24 mouse cellular contexts compared by ENCODE assay signal in the genomic region with DNA sequence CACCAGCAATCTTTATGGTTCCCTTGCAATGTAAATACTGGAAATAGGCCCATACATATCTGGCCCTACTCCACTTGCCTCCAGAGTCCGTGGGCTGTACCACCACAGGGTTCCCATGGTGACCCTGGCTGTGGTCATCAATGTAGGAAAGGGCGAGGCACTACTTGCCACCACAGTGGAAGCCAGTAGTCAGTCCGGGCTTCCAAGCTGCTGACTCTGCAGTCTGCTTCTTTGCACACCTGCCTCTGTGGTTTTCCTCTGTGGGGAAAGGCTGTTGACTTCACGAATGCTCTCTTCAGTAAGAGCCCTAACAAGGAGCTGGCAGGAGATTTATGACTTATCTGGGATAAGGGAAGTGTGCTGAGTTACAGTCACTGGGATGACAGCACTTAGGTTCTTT. TPM values are rescaled to one million over a fixed set of nuclear protein-coding genes. Genes with fewer than 3 reads are reported as not detected.
DNase-seq lines count a peak whose midpoint lies in the region; ATAC-seq and TF ChIP-seq lines count a peak whose summit lies in the region.
"Had no signal": no experiment of that assay in that cellular context is flagged by ENCODE, and none has a peak within 500 bp of the region (broad histone marks: within the 10 kb centered on the region; RNA-seq: fewer than 3 reads in every experiment).

No protein-coding gene starts in this region.

- H3K9me3 ChIP-seq in CH12.LX (replicated peaks; ENCODE audit: low read length) = no peaks in the 10 kb centered on the region
- H3K9me3 ChIP-seq in intestine, embryonic 15.5 days = no peaks in the 10 kb centered on the region
- H3K9me3 ChIP-seq in kidney, embryonic 14.5 days (ENCODE audit: control insufficient read depth, low read length) = no peaks in the 10 kb centered on the region
- no peaks in the 10 kb centered on the region for H3K9me3 ChIP-seq in hindbrain, postnatal 0 days (ENCODE audit: low read length)
- H3K9me3 ChIP-seq: embryonic facial prominence, embryonic 13.5 days; heart, embryonic 15.5 days; limb, embryonic 10.5 days; neural tube, embryonic 12.5 days had no signal

- dilution Hi-C loops in CH12.LX (cut with MboI; ENCODE audit: extremely low pct_ligation_motif_present, extremely low pct_unique_long_range_greater_than_20kb, low sequenced_read_pairs) = no loop called here

- H3K79me2 ChIP-seq in CH12.LX (replicated peaks; ENCODE audit: control insufficient read depth, extremely low read depth, insufficient read depth, poor library complexity, severe bottlenecking) = no peaks in the 10 kb centered on the region

- TF ChIP-seq POLR2A in CH12.LX (IDR thresholded peaks at IDR 0.05; ENCODE audit: low read depth, low read length) = no peak
- TF ChIP-seq POLR2A in thymus, adult 2 months (IDR thresholded peaks at IDR 0.05; ENCODE audit: control insufficient read depth, extremely low read depth, insufficient read depth, low read length, poor library complexity) = no peak

- no peaks in the 10 kb centered on the region for H3K27me3 ChIP-seq in CH12.LX (replicated peaks)
- H3K27me3 ChIP-seq in intestine, embryonic 15.5 days (replicated peaks) = no peaks in the 10 kb centered on the region
- no peaks in the 10 kb centered on the region for H3K27me3 ChIP-seq in thymus, adult 2 months (ENCODE audit: control insufficient read depth, insufficient read depth, low read length)
- no peaks in the 10 kb centered on the region for H3K27me3 ChIP-seq in kidney, embryonic 14.5 days (ENCODE audit: control insufficient read depth, insufficient read depth, low read length)
- H3K27me3 ChIP-seq in hindbrain, postnatal 0 days (ENCODE audit: insufficient read depth, low read length) = no peaks in the 10 kb centered on the region
- H3K27me3 ChIP-seq: embryonic facial prominence, embryonic 13.5 days; heart, embryonic 15.5 days; neural tube, embryonic 12.5 days had no signal

- no peak overlapping the region for H3K4me3 ChIP-seq in CH12.LX (replicated peaks in 1 of 3; ENCODE audit: low read depth in 2 of 3, low read length in 2 of 3, poor library complexity in 1 of 3)
- H3K4me3 ChIP-seq in intestine, embryonic 15.5 days (replicated peaks) = no peak overlapping the region
- H3K4me3 ChIP-seq in thymus, adult 2 months (ENCODE audit: control insufficient read depth, insufficient read depth, low read length) = no peak overlapping the region
- no peak overlapping the region for H3K4me3 ChIP-seq in kidney, embryonic 14.5 days (ENCODE audit: low read length)
- no peak overlapping the region for H3K4me3 ChIP-seq in hindbrain, postnatal 0 days (ENCODE audit: low read length)
- H3K4me3 ChIP-seq: embryonic facial prominence, embryonic 13.5 days; gastrocnemius, adult 2 months; heart, embryonic 15.5 days; limb, embryonic 10.5 days; neural tube, embryonic 12.5 days had no signal

- TF ChIP-seq CTCF in CH12.LX (conservative IDR thresholded peaks at IDR 0.05 in 1 of 2, IDR thresholded peaks at IDR 0.05 in 1 of 2; ENCODE audit: low read depth in 2 of 2, low read length in 2 of 2) = no peak
- no peak for TF ChIP-seq CTCF in thymus, adult 2 months (IDR thresholded peaks at IDR 0.05; ENCODE audit: borderline replicate concordance, control insufficient read depth, extremely low read depth, insufficient read depth, low read length, poor library complexity)
- TF ChIP-seq CTCF in hindbrain, postnatal 0 days (IDR thresholded peaks at IDR 0.05; ENCODE audit: low read depth) = no peak

- H3K9ac ChIP-seq in CH12.LX (ENCODE audit: insufficient read depth, low read depth) = no peak overlapping the region
- no peak overlapping the region for H3K9ac ChIP-seq in intestine, embryonic 15.5 days
- no peak overlapping the region for H3K9ac ChIP-seq in kidney, embryonic 14.5 days (ENCODE audit: low read depth, low read length)
- no peak overlapping the region for H3K9ac ChIP-seq in hindbrain, postnatal 0 days (replicated peaks; ENCODE audit: low read length)
- H3K9ac ChIP-seq: embryonic facial prominence, embryonic 13.5 days; heart, embryonic 15.5 days; neural tube, embryonic 12.5 days had no signal

- DNase-seq in 3T3-L1 (ENCODE audit: low read depth, low spot score) = peak; percentile 3
- DNase-seq in CH12.LX (ENCODE audit: extremely low read depth) = no peak
- peak; percentile 54 for DNase-seq in thymus, adult 2 months
- DNase-seq in cerebellum, adult 8-10 months = no peak
- DNase-seq in hindbrain, postnatal 0 days (ENCODE audit: low spot score) = no peak
- DNase-seq: cerebellum, adult 2 months; gastrocnemius, adult 2 months; heart, postnatal 4 days; kidney, adult 9 months; kidney, postnatal 4 days; layer of hippocampus, adult 9-11 months; spleen, adult 18-20 months had no signal

- no peaks in the 10 kb centered on the region for H3K36me3 ChIP-seq in CH12.LX (replicated peaks in 1 of 2; ENCODE audit: control insufficient read depth in 1 of 2, insufficient read depth in 1 of 2, low read length in 1 of 2)
- no peaks in the 10 kb centered on the region for H3K36me3 ChIP-seq in intestine, embryonic 15.5 days
- no peaks in the 10 kb centered on the region for H3K36me3 ChIP-seq in thymus, adult 2 months (ENCODE audit: control insufficient read depth, insufficient read depth, low read length)
- no peaks in the 10 kb centered on the region for H3K36me3 ChIP-seq in kidney, embryonic 14.5 days (ENCODE audit: control insufficient read depth, insufficient read depth, low read length)
- H3K36me3 ChIP-seq in hindbrain, postnatal 0 days (ENCODE audit: insufficient read depth, low read length) = no peaks in the 10 kb centered on the region
- H3K36me3 ChIP-seq: embryonic facial prominence, embryonic 13.5 days; heart, embryonic 15.5 days; limb, embryonic 10.5 days; neural tube, embryonic 12.5 days had no signal

- in situ Hi-C loops in CH12.LX (cut with MboI; ENCODE audit: low pct_ligation_motif_present, low pct_unique_long_range_greater_than_20kb, low sequenced_read_pairs) = no loop called here

- no peak overlapping the region for H3K4me2 ChIP-seq in CH12.LX (ENCODE audit: insufficient read depth, low read depth, poor library complexity, severe bottlenecking)
- H3K4me2 ChIP-seq in intestine, embryonic 15.5 days (replicated peaks) = no peak overlapping the region
- no peak overlapping the region for H3K4me2 ChIP-seq in kidney, embryonic 14.5 days (replicated peaks; ENCODE audit: low read depth, low read length)
- H3K4me2 ChIP-seq in hindbrain, postnatal 0 days (ENCODE audit: low read depth, low read length) = no peak overlapping the region
- H3K4me2 ChIP-seq: embryonic facial prominence, embryonic 13.5 days; heart, embryonic 15.5 days; liver, embryonic 11.5 days; midbrain, embryonic 11.5 days; neural tube, embryonic 12.5 days had no signal

- H3K4me1 ChIP-seq in CH12.LX (ENCODE audit: control insufficient read depth in 1 of 2, insufficient read depth in 2 of 2) = peaks cover 6 to 8% of the 10 kb centered on the region in 2 experiments; a peak in 3 of 4 replicates
- no peaks in the 10 kb centered on the region for H3K4me1 ChIP-seq in intestine, embryonic 15.5 days (replicated peaks)
- H3K4me1 ChIP-seq in thymus, adult 2 months (replicated peaks; ENCODE audit: control insufficient read depth, insufficient read depth, low read length) = peaks cover 8% of the 10 kb centered on the region
- no peaks in the 10 kb centered on the region for H3K4me1 ChIP-seq in kidney, embryonic 14.5 days (ENCODE audit: control insufficient read depth, insufficient read depth, low read length)
- no peaks in the 10 kb centered on the region for H3K4me1 ChIP-seq in hindbrain, postnatal 0 days (ENCODE audit: insufficient read depth, low read length)
- H3K4me1 ChIP-seq: embryonic facial prominence, embryonic 13.5 days; heart, embryonic 15.5 days; limb, embryonic 10.5 days; neural tube, embryonic 12.5 days had no signal

- WGBS in intestine, embryonic 15.5 days = 60% methylated on average over 4 of the region's 4 CpGs
- WGBS in thymus, adult 2 months = 1% methylated on average over 4 of the region's 4 CpGs
- 68% methylated on average over 4 of the region's 4 CpGs for WGBS in kidney, embryonic 14.5 days
- 68% methylated on average over 4 of the region's 4 CpGs for WGBS in hindbrain, postnatal 0 days

- H3K27ac ChIP-seq in CH12.LX (ENCODE audit: insufficient read depth, low read depth) = no peak overlapping the region
- no peak overlapping the region for H3K27ac ChIP-seq in intestine, embryonic 15.5 days
- H3K27ac ChIP-seq in thymus, adult 2 months (ENCODE audit: control insufficient read depth, insufficient read depth, low read length) = no peak overlapping the region
- no peak overlapping the region for H3K27ac ChIP-seq in kidney, embryonic 14.5 days (ENCODE audit: low read depth, low read length)
- no peak overlapping the region for H3K27ac ChIP-seq in hindbrain, postnatal 0 days
- H3K27ac ChIP-seq: embryonic facial prominence, embryonic 13.5 days; gastrocnemius, adult 2 months; heart, embryonic 15.5 days; limb, embryonic 10.5 days; neural tube, embryonic 12.5 days had no signal

- ATAC-seq in intestine, embryonic 15.5 days = 0 out of 2 replicates have a peak, but pooled peaks have one; percentile 23
- ATAC-seq in megakaryocyte-erythroid progenitor cell, adult 5-6 weeks (replicated peaks; ENCODE audit: low FRiP score, low TSS enrichment, poor library complexity, severe bottlenecking) = no peak
- ATAC-seq in kidney, embryonic 14.5 days (ENCODE audit: low FRiP score, low TSS enrichment) = no peak
- ATAC-seq in hindbrain, postnatal 0 days = no peak
- ATAC-seq: forebrain, embryonic 16.5 days; hindbrain, embryonic 16.5 days had no signal

- TF ChIP-seq EP300 in CH12.LX (IDR thresholded peaks at IDR 0.05; ENCODE audit: low read length) = no peak

- TF ChIP-seq RAD21 in CH12.LX (IDR thresholded peaks at IDR 0.05; ENCODE audit: low read depth, low read length) = no peak

TF ChIP-seq in CH12.LX, 34 proteins besides CTCF, POLR2A, EP300 and RAD21 (continues in another document):
- TF ChIP-seq KAT2A (IDR thresholded peaks at IDR 0.05; ENCODE audit: insufficient replicate concordance, low read length) (no peak), MAX (IDR thresholded peaks at IDR 0.05; ENCODE audit: low read length) (no peak), MAZ (IDR thresholded peaks at IDR 0.05; ENCODE audit: low read depth, low read length) (no peak), MYC (IDR thresholded peaks at IDR 0.05; ENCODE audit: low read depth, low read length) (no peak), TCF12 (IDR thresholded peaks at IDR 0.05; ENCODE audit: low read depth, low read length) (no peak)

RNA-seq across cellular contexts. Expression of a gene that starts 15.6 kb away (rescaled TPM):
- not detected in 2 replicates for total RNA-seq in CH12.LX (2012; rRNA removed)
- not detected in 2 replicates for total RNA-seq in CH12.LX (2014; rRNA removed)
- polyA plus RNA-seq in CH12.LX (2012; ENCODE audit: insufficient read length, low read depth) = not detected in 2 replicates
- polyA plus RNA-seq in intestine, embryonic 15.5 days (2015; fragmentation: Nextera tagmentation; extraction: Ambion mirVana) = 0.20 TPM in 1 of 2 replicates, not detected in the other
- 0.14 and 3.4 TPM in 2 replicates for polyA plus RNA-seq in thymus, adult 2 months (2012; rRNA removed)
- 0.85 TPM in 1 of 2 replicates, not detected in the other for total RNA-seq in megakaryocyte-erythroid progenitor cell, adult 5-6 weeks (2014; fragmentation: Nextera tagmentation)
- total RNA-seq in megakaryocyte-erythroid progenitor cell, adult 5-6 weeks (2017) = not detected in 2 replicates
- 0.13 and 0.26 TPM in 2 replicates for polyA plus RNA-seq in kidney, embryonic 14.5 days (2014; fragmentation: Nextera tagmentation; extraction: Ambion mirVana)
- not detected in 2 replicates for total RNA-seq in hindbrain, postnatal 0 days (2014; rRNA removed)
- 0.13 and 0.29 TPM in 2 replicates for polyA plus RNA-seq in hindbrain, postnatal 0 days (2015; fragmentation: Nextera tagmentation; extraction: Ambion mirVana)
- total RNA-seq: left cerebral cortex, adult 8-10 months had no signal
- polyA plus RNA-seq: embryonic facial prominence, embryonic 13.5 days; liver, embryonic 11.5 days; midbrain, embryonic 11.5 days had no signal

Comparison
In these comparisons a context has a peak if more than half of its experiments do, and no peak if none do; other contexts are left out.
1. DNase-seq: peak in 3T3-L1 (single experiment) and thymus, adult 2 months (single experiment); none in CH12.LX (single experiment), cerebellum, adult 8-10 months (single experiment) and hindbrain, postnatal 0 days (single experiment).